Mouse (Mus musculus) gastrocnemius, postnatal 25 days (tissue): ENCODE measurements around the gene Hnrnph3. TPM values are rescaled to one million over a fixed set of nuclear protein-coding genes. Genes with fewer than 3 reads are reported as not detected.

Experiments
- DNase-seq: peaks from one replicate; pipeline ENCODE4 v3.0.0; 2022
- total RNA-seq, 2 experiments: library from RNA; stranded (reverse); gene quantifications; 1 replicate in 1 of 2; 2 replicates in 1 of 2; pipeline ENCODE4 v1.2.3; 2021

The Hnrnph3 gene
- total RNA-seq, 2 experiments from 2014 or later = 16.9 to 17.4 TPM

DNA sequence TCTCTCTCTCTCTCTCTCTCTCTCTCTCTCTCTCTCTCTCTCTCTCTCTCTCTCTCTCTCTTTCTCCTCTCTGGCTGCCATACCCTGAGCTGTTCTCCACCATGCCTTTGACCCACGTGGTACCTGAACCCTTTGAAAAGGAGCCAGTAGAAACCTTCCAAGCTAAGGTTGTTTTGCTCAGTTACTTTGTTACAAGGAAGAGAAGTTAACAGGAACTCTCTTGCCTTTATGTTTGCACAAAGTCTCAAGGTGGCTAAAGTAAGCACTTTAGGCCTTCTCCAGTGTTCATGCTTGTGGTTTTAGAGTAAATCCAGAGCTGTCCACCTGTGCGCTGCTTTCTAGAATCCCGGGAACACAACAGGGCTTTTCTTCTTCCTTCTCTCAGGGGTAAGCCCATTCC, 8.2 kb upstream of the Hnrnph3 start:
- DNase-seq = no peak

DNA sequence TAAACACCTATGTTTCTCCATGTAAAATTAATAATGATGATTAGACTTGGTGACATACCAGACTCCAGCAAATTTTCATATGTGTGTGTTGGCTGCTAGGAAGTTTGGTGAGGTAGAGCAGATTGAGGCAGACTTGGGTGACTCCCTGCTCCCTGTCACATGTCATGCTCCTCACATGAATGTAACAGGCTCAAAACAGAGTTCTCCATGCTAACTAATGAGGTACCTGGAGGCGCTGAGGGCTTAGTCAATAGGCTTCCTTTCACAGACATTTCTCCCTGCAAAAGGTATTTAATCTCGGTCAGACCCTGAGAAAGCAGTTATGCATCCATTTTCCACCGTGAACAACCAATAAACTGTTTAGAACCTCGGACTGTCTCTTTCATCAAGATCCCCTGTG, 4.4 kb upstream of the Hnrnph3 start:
- no peak for DNase-seq

DNA sequence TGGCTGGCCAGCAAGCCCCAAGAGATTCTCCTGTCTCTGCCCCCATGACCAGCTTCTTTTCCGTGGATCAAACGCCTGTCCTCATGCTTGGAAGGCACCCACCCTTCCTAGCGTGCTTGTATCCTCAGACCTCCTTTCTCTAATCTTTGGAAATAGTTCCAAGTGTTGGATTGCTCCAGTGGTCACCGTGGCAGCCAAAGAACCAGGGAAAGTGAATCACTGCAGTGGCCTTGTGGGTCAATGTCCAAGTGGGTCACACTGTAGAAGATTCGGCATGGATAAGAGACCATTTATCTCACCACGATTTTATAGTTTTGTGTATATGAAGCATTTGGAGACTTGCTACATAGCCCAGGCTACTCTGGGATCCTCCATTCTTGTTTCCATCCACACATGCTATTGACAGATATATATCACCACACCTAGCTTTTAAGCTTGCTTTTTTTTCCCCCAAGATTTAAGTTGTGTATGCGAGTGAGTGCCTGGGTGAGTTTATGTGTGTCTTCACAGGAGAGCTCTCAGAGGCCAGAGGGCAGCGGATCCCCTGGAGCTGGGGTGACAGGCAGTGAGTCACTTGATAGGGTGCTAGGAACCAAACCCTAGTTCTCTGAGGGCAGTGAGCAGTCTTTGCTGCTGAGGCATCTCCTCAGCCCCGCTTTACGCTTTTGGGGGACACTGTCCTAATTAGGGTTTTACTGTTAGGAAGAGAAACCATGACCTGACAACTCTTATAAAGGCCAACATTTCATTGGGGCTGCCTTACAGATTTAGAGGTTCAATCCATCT, 3.6 kb upstream of the Hnrnph3 start:
- no peak for DNase-seq

DNA sequence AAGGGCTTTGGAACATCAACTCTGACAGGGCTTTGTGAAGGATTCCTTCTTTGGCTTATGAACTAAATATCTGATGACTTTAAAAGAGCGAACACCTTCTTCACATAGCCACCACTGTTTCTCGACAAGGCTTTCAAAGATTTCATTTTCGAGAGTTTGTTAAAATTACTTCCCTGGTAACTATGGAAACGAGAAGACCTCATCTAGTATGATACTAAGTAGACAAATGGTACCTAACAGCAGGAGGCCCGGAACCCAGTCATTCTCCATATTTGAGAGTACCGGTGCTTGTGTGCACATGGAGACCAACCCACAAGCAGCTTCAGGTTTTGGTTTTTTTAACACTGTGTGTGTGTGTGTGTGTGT, 2.8 kb upstream of the Hnrnph3 start:
- no peak for DNase-seq

DNA sequence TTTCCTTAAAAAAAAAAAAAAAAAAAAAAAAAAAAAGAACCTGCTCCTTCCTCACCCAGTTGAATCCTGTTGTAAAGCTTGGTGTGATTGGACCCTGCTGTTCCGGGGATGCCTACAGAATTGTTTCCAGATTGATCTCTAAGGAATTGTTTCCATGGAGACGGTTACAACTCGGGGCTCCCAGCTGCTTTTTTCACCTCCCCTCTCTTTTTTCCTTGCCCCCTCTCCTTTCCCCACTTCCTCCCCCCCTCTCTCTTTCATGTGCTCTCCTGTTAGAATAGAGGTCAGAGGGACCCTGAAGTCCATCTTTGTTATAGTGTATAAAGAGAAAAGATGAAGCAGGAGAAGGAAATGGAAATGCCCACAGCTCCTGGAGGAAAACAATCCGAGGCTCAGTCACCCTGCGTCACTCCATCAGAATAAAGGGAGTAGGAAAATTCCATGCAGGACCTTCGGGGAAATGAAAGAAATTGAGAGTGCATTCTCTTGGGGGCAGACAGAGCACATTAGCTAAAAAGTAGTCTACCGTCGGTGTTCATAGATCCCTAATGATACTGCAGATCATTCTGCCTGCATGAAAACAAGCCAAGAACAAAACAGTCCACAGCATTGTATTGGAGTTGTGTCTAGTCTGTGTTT, 2.3 kb upstream of the Hnrnph3 start:
- DNase-seq = no peak

DNA sequence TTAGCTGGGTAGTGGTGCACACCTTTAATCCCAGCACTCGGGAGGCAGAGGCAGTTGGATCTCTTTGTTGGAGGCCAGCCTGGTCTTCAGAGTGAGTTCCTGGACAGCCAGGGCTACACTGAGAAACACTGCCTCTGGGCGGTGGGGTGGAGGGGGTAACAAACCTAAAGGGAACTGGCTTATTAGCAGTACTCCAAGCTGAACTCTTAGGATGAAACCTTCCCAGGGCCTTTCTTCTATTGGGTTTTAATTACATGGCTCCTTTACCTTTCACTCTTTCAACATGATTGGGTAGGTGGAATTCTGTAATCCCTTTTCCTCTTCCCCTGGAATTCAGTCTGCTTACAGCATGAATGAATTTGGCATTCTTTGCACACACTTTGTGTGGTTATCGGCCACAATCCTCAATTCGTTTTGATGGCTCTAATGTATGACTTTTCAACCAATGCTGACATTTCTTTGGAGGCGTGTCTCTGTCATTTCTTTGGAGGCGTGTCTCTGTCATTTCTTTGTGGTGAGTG, 1.5 kb upstream of the Hnrnph3 start:
- DNase-seq = no peak

DNA sequence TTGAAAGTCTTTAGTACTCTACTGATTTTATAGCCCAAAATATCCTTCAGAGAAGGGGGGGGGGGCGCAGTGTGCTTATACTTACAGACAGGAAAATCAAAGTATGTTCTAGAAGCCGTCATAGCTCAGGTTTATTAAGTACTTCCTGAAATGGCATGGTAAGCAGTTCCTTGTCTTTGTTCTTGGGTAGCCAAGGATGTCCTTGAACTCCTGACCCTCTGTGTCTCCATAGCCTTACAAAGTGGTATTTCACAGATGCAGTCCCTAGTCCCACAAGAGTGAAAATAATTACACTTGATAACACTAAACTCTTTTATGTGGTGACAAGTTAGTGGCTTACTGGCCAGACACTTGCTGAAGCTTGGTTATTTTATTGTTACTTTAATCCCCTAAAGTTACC, 999 bp upstream of the Hnrnph3 start:
- DNase-seq = no peak

DNA sequence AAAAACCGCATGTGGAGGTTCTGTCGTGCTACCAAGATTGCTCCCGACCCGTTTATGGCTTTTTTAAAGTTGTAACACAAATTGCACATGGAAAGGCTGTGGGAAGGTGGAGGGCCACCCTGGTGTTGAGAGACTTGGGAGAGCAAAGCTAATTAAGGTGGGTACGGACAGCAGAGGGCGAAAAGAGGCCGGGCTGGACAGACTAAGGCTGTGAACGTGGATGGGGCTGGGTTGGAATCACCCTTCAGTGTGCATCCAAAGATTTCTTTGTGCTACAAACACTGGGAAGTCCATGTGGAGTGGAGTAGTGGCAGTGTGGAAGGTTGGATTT, 528 bp upstream of the Hnrnph3 start:
- peak; percentile 71 for DNase-seq

DNA sequence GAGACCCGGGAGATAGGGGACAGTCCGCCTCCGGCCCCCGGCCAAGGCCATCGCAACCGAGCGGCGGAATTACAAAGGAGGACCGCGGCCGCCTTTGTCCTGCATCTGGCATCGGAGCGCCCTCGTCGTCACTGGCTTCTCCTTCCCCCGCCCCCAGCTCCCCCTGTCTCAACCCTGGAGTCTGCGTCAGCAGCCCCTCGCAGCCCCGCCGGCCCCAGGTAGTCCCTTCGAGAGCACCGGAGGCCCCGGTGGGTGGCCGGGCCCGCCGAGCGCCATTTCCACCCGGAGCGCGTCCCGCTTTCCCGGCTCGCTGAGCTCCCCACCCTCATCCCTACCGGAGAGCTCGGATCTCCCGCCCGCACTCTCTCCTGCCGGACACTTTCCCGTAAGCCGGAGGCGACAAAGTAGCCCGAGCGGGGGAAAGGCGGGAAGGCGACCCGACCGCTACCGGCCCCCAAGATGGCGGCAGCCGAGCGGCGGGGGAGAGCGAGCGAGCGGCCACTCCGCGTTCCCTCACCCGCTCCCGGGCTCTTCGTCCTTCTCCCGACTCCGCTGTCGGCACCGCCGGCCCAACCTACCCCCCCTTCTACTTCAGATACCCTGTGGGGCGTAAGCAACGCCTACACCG, 782 bp downstream of the Hnrnph3 start:
- DNase-seq = peak; percentile 68

DNA sequence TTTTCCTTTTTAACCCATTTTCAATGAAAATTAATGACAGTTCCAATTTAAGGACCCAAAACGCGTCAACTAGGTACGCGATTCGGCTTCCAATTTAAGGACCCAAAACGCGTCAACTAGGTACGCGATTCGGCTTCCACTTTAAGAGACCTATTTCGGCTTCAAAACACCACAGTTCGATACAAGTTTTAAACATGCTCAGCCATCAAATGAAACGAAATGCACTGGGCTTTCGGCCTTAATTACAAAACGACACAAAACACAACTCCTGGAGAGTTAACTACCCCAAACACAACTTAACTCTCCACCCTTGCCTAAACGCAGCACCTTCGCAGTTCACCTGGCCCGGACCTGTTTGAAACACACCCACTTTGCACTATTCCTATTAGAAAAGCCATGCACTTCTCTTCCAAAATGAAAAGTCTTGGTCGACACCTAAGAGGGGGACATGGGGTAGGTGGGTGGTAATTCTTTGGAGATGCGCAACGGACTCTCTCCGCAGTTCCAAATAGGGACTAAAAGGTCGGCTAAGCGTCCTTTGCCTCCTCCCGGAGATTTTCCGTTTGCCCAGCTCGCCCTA, 1.4 kb downstream of the Hnrnph3 start:
- no peak for DNase-seq

DNA sequence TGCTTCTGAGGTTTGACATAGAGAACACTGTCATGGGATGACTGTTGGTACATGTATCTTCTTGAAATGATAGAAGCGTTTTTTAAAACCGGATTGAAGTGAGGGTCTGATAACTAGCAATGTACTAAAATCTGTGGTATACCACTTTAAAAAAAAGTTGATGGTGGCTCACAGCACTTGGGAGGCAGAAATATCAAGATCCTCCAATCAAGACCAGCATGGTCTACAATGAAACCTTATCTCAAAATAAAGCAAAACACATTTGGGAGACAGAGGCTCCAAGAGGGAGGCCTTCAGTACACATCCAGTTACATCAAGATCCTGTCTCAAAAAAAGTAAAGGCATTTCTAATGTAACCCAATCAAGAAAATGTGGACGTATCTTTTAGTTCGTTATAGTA, 2.3 kb downstream of the Hnrnph3 start:
- no peak for DNase-seq

DNA sequence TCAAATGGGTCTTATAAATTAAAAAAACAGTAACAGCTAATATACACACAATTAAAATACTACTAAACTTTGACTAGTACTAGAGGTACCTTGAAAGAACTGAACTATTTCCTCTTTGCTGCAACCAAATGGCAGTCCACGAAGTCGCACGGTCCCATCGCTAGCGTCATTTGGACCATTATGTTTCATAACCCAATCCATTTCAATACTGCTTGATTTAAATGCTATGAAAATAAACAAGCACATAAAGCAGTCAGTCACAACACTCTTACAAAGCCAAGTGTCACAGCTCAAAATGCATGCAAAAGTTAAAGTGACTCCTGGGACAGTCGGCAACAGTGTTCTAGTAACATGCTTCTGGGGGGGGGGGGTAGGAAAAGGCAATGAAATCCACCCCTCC, 4.7 kb downstream of the Hnrnph3 start:
- no peak for DNase-seq

DNA sequence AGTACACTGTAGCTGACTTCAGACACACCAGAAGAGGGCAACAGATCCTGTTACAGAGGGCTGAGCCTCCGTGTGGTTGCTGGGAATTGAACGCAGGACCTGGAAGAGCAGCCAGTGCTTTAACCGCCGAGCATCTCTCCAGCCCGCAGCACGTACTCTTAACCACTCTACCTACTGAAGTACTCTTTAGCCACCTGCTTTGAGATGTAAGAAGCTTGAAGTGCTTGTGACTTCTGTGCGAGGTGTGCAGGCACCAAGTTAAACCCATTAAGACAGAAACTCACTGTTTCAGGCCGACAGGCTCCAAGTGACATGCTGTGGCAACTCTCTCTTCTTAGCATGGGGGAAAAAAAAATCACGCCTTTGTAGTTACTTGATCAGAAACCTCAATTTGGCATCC, 9.8 kb downstream of the Hnrnph3 start:
- DNase-seq = no peak

DNA sequence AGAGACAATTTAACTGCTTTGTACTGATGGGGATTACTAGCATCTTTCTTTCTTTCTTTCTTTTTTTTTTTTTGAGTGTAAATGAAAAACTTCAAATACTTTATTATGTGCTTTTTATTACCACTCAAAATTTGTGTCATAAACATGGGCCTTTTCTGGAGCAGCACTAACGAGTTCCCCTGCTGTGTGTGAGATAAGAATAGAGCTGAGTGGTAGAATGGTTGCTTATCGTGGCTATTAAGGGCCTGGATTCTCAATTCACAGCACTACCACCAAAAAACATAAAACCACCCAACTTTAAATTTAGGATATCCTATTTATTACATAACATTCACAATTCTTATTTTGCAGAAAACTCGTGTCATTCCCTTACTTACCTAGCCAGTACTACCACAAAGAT, 10.5 kb downstream of the Hnrnph3 start:
- no peak for DNase-seq

DNA sequence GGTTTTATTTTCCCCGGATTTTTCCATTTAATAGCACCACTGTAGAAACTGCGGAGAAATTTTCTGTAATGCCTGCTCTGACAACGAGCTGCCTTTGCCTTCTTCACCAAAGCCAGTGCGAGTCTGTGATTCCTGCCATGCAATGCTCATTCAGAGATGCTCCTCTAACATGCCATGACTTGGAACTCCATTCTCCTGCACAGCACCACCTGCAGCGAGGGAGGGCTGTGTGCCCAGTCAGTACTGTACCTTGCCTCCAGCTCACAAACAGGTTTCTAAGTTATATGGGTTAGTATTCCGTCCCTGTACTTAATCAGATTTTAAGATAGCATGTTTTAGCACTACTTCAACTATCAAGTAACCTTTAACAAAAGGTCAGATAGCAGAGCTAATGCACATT, 12.5 kb downstream of the Hnrnph3 start:
- no peak for DNase-seq

DNA sequence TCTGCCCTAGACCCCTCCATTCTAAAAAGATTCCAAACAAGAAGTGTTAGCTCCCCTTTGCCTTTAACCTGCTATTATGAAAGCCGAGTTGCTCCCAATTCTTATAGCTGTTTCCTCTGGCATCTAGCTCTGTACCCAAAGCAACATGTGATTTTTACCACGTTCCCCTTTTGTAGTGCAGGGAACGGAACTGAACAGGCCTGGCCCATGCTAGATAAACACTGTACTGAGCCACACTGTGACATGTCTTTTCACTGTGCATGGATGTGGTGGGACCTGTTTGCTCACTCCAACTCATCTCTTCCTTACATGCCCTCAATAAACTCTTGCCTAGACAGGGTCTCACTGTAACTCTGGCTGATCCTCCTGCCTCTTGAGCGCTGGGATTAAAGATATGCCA, 13.7 kb downstream of the Hnrnph3 start:
- no peak for DNase-seq

DNA sequence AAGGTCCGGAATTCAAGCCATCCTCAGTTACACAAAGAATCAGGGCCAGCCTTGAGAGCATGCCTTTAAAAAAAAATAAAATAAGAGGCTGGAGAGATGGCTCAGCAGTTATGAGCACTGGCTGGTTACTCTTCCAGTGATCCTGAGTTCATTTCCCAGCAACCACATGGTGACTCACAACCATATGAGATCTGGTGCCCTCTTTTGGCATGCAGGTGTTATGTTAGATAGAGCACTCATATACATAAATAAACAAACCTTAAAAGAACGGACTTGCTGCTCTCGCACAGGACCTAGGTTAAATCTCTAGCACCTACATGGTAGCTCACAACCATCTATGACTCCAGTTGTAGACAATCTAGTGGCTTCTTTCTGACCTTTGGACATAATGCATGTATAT, 15.8 kb downstream of the Hnrnph3 start:
- DNase-seq = no peak

DNA sequence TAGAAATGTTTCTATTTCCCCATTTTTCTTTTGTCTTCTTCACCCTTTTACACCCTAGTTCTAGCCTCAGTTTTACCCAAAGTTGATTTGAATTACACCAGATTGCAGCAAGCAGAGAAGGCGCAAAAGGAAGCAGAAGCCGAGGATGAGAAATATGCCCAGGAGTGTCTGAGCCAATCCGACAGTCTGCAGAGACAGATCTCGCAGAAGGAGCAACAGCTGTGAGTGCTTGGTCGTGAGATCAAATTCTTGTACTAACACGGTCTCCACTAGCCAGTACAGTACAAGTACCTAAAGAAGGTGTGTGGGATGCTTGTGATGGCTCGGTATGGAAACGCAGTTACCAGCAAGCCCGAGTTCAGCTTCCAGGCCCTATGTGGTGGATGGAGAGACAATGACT, 19.5 kb downstream of the Hnrnph3 start:
- no peak for DNase-seq

DNA sequence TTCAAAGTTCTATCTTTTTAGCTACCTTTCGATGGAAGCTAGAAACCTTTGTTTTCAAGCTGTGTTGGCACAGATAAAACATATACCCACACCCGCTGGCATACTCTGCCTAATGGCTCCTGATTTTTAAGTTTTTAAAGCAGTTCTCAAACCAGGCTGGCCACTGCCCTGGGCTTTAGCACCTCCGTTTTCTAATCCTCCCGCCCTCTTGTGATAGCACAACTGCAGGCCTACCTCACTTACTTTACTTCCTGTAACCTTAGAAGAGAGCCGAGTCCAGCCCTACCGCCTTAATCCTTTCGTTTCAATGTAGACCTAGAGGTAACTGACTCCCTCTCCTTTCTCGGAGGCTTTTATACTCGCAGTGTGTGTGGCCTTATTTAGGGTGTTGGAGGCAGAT, 20.8 kb downstream of the Hnrnph3 start:
- no peak for DNase-seq

DNA sequence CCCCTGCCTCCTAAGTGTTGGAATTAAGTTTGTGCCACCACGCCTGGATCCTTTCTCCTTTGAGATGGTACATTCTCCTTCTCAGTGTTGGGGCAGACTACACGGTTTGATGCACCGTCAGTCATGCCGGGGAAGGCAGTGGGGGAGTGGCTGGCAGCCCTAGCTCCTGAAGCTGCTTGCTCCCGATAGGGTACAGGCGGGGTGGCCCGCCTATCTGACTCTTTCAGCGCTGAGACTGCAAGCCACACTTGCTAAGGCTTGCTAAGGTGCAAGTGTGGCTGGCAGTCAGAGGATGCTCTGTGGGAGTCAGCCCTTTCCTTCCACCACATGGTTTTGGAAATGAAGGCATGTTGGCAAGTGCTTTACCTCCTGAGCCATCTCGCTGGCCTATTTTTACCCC, 23.4 kb downstream of the Hnrnph3 start:
- no peak for DNase-seq

DNA sequence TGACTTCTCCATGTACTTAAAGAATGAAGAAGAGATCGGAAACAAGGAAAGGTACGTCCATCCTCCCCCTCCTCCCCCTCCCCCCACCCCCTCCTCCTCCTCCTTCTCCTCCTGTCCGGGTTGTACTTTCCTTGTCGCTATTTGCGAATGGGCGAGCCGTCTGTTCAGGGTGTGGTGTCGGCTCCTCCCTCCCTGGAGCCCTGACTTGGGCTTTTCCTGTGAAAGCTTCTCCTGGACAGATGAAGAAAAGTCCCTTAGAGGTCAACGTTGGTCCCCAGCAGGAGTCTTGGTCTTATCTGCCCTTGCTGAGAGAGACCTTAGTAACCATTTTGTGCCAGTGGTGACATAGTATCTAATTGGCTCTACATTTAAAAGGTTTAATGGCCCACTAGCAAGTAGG, 30.0 kb downstream of the Hnrnph3 start:
- no peak for DNase-seq

DNA sequence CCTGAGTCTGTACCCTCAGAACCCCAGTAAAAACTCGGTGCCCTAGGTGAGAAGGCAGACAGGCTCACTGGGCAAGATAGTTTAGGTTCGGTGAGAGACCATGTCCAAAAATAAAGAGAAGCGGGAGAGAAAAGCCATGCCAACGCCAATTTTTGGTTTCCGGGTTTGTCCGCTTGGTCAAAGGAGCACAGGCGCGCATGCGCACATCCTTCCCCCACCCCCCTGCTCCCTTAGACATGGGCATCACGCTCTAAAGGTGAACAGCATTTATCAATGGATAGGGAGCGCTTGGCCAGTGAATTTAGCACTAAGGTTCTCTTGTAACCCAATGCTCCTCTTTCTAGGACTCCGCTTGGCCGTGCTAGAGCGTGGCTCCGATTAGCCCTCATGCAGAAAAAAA, 33.4 kb downstream of the Hnrnph3 start:
- DNase-seq = no peak

DNA sequence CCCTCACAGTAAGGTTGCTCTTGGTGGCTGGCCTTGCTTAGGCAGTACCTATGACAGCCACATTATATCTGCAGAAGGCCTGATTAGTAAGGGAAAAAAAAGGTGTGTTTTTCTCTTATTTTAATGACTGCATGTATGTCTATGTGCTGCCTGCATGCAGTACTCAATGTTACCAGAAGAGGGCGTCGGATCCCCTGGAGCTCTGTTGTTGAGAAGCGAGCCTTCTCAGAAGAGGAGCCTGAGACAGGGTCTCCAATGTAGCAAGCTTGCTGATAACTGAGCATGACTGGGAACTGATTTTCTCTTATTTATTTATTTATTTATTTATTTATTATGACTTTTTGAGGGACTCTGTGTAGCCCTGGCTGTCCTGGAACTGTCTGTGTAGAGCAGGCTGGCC, 36.7 kb downstream of the Hnrnph3 start:
- no peak for DNase-seq
